Mouse (Mus musculus): Measurements from ENCODE around the gene Pdgfc.

Gene Pdgfc

GRCm38 (mm10) chr3:81036151-81036553 lies at the start of gene Pdgfc:
TSS of gene Pdgfc (plus strand) at chr3:81036416.
- DNase-seq (ENCODE audit: low read depth in 2 of 2, low spot score in 2 of 2) = no peak

- DNase-seq (ENCODE audit: low read depth in 2 of 2, low spot score in 2 of 2) = no peak
Measured at GRCm38 (mm10) chr3:81009245-81009644, 27.0 kb upstream of the Pdgfc start.

- no peak for DNase-seq (ENCODE audit: low read depth in 2 of 2, low spot score in 2 of 2)
Measured at GRCm38 (mm10) chr3:81009899-81010298, 26.3 kb upstream of the Pdgfc start.

- no peak for DNase-seq (ENCODE audit: low read depth in 2 of 2, low spot score in 2 of 2)
Measured at GRCm38 (mm10) chr3:81017385-81018051, 18.7 kb upstream of the Pdgfc start.

GRCm38 (mm10) chr3:81020064-81020463 lies 16.2 kb upstream of the Pdgfc start:
- no peak for DNase-seq (ENCODE audit: low read depth in 2 of 2, low spot score in 2 of 2)

- DNase-seq (ENCODE audit: low read depth in 2 of 2, low spot score in 2 of 2) = no peak
Measured at GRCm38 (mm10) chr3:81021783-81022182, 14.4 kb upstream of the Pdgfc start.

GRCm38 (mm10) chr3:81022266-81022665 lies 13.9 kb upstream of the Pdgfc start:
- DNase-seq (ENCODE audit: low read depth in 2 of 2, low spot score in 2 of 2) = no peak

GRCm38 (mm10) chr3:81022845-81023244 lies 13.4 kb upstream of the Pdgfc start:
- no peak for DNase-seq (ENCODE audit: low read depth in 2 of 2, low spot score in 2 of 2)

GRCm38 (mm10) chr3:81023568-81023967 lies 12.6 kb upstream of the Pdgfc start:
- no peak for DNase-seq (ENCODE audit: low read depth in 2 of 2, low spot score in 2 of 2)

GRCm38 (mm10) chr3:81025568-81026213 lies 10.5 kb upstream of the Pdgfc start:
- DNase-seq (ENCODE audit: low read depth in 2 of 2, low spot score in 2 of 2) = no peak

- DNase-seq (ENCODE audit: low read depth in 2 of 2, low spot score in 2 of 2) = no peak
Measured at GRCm38 (mm10) chr3:81028361-81028760, 7.9 kb upstream of the Pdgfc start.

- DNase-seq (ENCODE audit: low read depth in 2 of 2, low spot score in 2 of 2) = no peak
Measured at GRCm38 (mm10) chr3:81029321-81029720, 6.9 kb upstream of the Pdgfc start.

GRCm38 (mm10) chr3:81029909-81030308 lies 6.3 kb upstream of the Pdgfc start:
- DNase-seq (ENCODE audit: low read depth in 2 of 2, low spot score in 2 of 2) = no peak

- DNase-seq (ENCODE audit: low read depth in 2 of 2, low spot score in 2 of 2) = no peak
Measured at GRCm38 (mm10) chr3:81030311-81030710, 5.9 kb upstream of the Pdgfc start.

- DNase-seq (ENCODE audit: low read depth in 2 of 2, low spot score in 2 of 2) = no peak
Measured at GRCm38 (mm10) chr3:81032014-81032413, 4.2 kb upstream of the Pdgfc start.

GRCm38 (mm10) chr3:81034336-81035102 lies 1.7 kb upstream of the Pdgfc start:
- DNase-seq (ENCODE audit: low read depth in 2 of 2, low spot score in 2 of 2) = no peak

- no peak for DNase-seq (ENCODE audit: low read depth in 2 of 2, low spot score in 2 of 2)
Measured at GRCm38 (mm10) chr3:81036554-81037311, 517 bp downstream of the Pdgfc start.

GRCm38 (mm10) chr3:81037312-81037859 lies 1.2 kb downstream of the Pdgfc start:
- no peak for DNase-seq (ENCODE audit: low read depth in 2 of 2, low spot score in 2 of 2)

GRCm38 (mm10) chr3:81039131-81039653 lies 3.0 kb downstream of the Pdgfc start:
- DNase-seq (ENCODE audit: low read depth in 2 of 2, low spot score in 2 of 2) = no peak

GRCm38 (mm10) chr3:81044653-81045343 lies 8.6 kb downstream of the Pdgfc start:
- no peak for DNase-seq (ENCODE audit: low read depth in 2 of 2, low spot score in 2 of 2)

Measured in CD8-positive naive resting alpha-beta T cell, adult 2 months (primary cell).